In the genomic region with DNA sequence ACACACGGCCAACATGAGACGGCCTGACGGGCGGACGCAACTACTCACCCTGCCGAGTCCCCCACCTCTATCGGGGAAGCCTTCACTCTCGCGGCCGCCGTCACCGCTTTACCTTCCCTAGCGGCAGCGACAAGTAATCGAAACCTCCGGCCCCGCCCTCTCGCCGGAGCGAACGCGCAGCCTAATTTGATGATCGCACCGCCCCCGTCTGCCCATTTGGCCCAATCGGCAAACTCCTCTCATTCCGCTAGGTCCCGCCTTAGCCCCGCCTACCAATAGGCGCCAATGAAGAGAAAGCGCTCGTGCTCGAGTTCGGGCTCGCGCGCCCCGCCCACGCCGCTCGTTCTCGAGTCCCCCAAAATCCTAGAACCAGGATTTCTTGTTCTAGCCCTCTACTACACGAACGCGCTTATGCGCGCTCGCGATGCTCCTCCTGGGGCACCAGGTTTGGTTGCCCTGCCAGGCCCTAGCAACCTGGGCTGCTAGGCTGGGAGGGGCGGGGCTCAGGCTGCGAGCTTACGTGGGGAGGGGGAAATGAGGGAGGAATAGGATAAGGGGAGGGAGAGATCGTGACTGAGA, we compare ENCODE assay signal across 8 mouse cellular contexts. TPM values are rescaled to one million over a fixed set of nuclear protein-coding genes. Genes with fewer than 3 reads are reported as not detected.
DNase-seq lines count a peak whose midpoint lies in the region; ATAC-seq lines count a peak whose summit lies in the region.

Gene Cdkl5 (minus strand): TSS at position 162 of the 579 bp plus-strand sequence.

- peak within 1 kb of the TSS; percentile 87 for H3K27ac ChIP-seq in heart, embryonic 13.5 days (replicated peaks)
- H3K27ac ChIP-seq in liver, embryonic 12.5 days, result no peak within 1 kb of the TSS
- peak within 1 kb of the TSS; percentile 71 for H3K27ac ChIP-seq in stomach, embryonic 15.5 days

- H3K27me3 ChIP-seq in heart, embryonic 13.5 days (replicated peaks), result peaks cover 6% of the 10 kb centered on the region; the same call in 1 of the 2 replicates
- peaks cover 23% of the 10 kb centered on the region for H3K27me3 ChIP-seq in liver, embryonic 12.5 days (replicated peaks)
- H3K27me3 ChIP-seq in stomach, embryonic 15.5 days (replicated peaks), result no peaks in the 10 kb centered on the region

- H3K4me1 ChIP-seq in heart, embryonic 13.5 days, result 0 out of 2 replicates have a peak, but pooled peaks cover 4% of the 10 kb centered on the region
- H3K4me1 ChIP-seq in liver, embryonic 12.5 days, result no peaks in the 10 kb centered on the region
- no peaks in the 10 kb centered on the region for H3K4me1 ChIP-seq in stomach, embryonic 15.5 days

- peak within 1 kb of the TSS; percentile 69 for H3K4me3 ChIP-seq in heart, embryonic 13.5 days
- H3K4me3 ChIP-seq in liver, embryonic 12.5 days, result peak within 1 kb of the TSS; percentile 66
- peak within 1 kb of the TSS; percentile 55 for H3K4me3 ChIP-seq in stomach, embryonic 15.5 days (replicated peaks)

- peak within 1 kb of the TSS; percentile 68 for H3K4me2 ChIP-seq in heart, embryonic 13.5 days
- H3K4me2 ChIP-seq in liver, embryonic 12.5 days, result peak within 1 kb of the TSS; percentile 89
- peak within 1 kb of the TSS; percentile 51 for H3K4me2 ChIP-seq in stomach, embryonic 15.5 days

- peak; percentile 100 for ATAC-seq in erythroid progenitor cell, adult 5-6 weeks (replicated peaks; ENCODE audit: low FRiP score, poor library complexity, severe bottlenecking)
- peak; percentile 91 for ATAC-seq in heart, embryonic 13.5 days (ENCODE audit: extremely low read depth, insufficient number of reproducible peaks, low FRiP score, low TSS enrichment)
- ATAC-seq in liver, embryonic 12.5 days, result peak; percentile 97
- ATAC-seq in stomach, embryonic 15.5 days (ENCODE audit: insufficient read depth, low FRiP score, low read depth), result peak; percentile 94

- H3K9ac ChIP-seq in heart, embryonic 13.5 days, result peak within 1 kb of the TSS; percentile 85
- H3K9ac ChIP-seq in liver, embryonic 12.5 days, result peak within 1 kb of the TSS; percentile 67
- H3K9ac ChIP-seq in stomach, embryonic 15.5 days, result peak within 1 kb of the TSS; percentile 29

- H3K9me3 ChIP-seq in heart, embryonic 13.5 days, result no peaks in the 10 kb centered on the region
- no peaks in the 10 kb centered on the region for H3K9me3 ChIP-seq in liver, embryonic 12.5 days (replicated peaks)
- no peaks in the 10 kb centered on the region for H3K9me3 ChIP-seq in stomach, embryonic 15.5 days

- DNase-seq in CD4-positive helper T cell, adult 2 months (ENCODE audit: low read depth, low spot score), result peak; percentile 94
- DNase-seq in brain, embryonic 18.5 days (ENCODE audit: low read depth, low spot score), result peak; percentile 92
- DNase-seq in kidney, postnatal 10 days, result peak; percentile 96
- peak; percentile 90 to 93 for DNase-seq in natural killer cell, adult 2 months (ENCODE audit: low spot score in 2 of 2)

- H3K36me3 ChIP-seq in heart, embryonic 13.5 days, result no peaks in the 10 kb centered on the region
- no peaks in the 10 kb centered on the region for H3K36me3 ChIP-seq in liver, embryonic 12.5 days
- H3K36me3 ChIP-seq in stomach, embryonic 15.5 days, result no peaks in the 10 kb centered on the region

- 15% methylated on average over 50 of the region's 53 CpGs for WGBS in heart, embryonic 13.5 days
- 16% methylated on average over 53 of the region's 53 CpGs for WGBS in liver, embryonic 12.5 days (ENCODE audit: insufficient replicate concordance)
- 24% methylated on average over 53 of the region's 53 CpGs for WGBS in stomach, embryonic 15.5 days

RNA-seq across cellular contexts. Expression of gene Cdkl5, which starts in this region (rescaled TPM):
- total RNA-seq in erythroid progenitor cell, adult 5-6 weeks (2015; ENCODE audit: low replicate concordance), result 0.84 TPM in 1 of 2 replicates, not detected in the other
- 0.13 TPM in 1 of 2 replicates, not detected in the other for total RNA-seq in erythroid progenitor cell, adult 5-6 weeks (2017; ENCODE audit: low replicate concordance)
- 1.6 and 2.0 TPM in 2 replicates for polyA plus RNA-seq in heart, embryonic 13.5 days (2015; fragmentation: Nextera tagmentation; extraction: Ambion mirVana)
- polyA plus RNA-seq in liver, embryonic 12.5 days (2016; fragmentation: Nextera tagmentation; extraction: Ambion mirVana), result 0.45 and 0.48 TPM in 2 replicates
- 2.6 and 3.1 TPM in 2 replicates for polyA plus RNA-seq in stomach, embryonic 15.5 days (2015; fragmentation: Nextera tagmentation; extraction: Ambion mirVana)

Comparison
In these comparisons a context has a peak if more than half of its experiments do, and no peak if none do; other contexts are left out.
1. Peak in ATAC-seq in erythroid progenitor cell, adult 5-6 weeks; RNA of the gene not detected or under 1 TPM.
2. Peak in ATAC-seq, H3K4me3 ChIP-seq, H3K9ac ChIP-seq and H3K4me2 ChIP-seq in liver, embryonic 12.5 days; RNA of the gene not detected or under 1 TPM.
3. H3K9ac ChIP-seq: peak in every context shown above with its lines; median percentile 85 in heart, embryonic 13.5 days; 67 in liver, embryonic 12.5 days; 29 in stomach, embryonic 15.5 days.